Mouse (Mus musculus): ENCODE measurements around the gene Astn1.

Gene Astn1

DNA sequence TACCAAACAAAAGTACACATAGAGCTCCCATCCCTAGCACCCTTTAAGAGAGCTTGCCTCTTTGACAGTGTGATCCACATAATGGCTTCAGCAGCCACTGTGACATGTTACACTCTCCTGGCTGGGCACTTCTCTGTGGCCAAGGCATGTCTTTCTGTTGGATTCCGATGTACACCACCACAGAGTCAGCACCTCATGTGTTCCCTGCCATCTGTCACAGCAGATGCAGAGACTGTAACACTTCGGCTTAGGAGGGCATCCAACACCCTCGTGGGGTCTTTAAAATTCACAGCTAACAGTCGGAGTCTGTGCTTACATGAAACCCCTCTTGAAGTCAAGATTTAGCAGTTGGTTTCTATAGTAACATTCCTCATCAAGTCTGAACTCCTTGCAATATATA lies 154.5 kb downstream of the Astn1 start:
- in situ Hi-C loops (cut with MboI, MseI), result no loop called here

GRCm38 (mm10) chr1:158536195-158536594 lies 174.1 kb downstream of the Astn1 start:
- in situ Hi-C loops (cut with MboI, MseI), result no loop called here

DNA sequence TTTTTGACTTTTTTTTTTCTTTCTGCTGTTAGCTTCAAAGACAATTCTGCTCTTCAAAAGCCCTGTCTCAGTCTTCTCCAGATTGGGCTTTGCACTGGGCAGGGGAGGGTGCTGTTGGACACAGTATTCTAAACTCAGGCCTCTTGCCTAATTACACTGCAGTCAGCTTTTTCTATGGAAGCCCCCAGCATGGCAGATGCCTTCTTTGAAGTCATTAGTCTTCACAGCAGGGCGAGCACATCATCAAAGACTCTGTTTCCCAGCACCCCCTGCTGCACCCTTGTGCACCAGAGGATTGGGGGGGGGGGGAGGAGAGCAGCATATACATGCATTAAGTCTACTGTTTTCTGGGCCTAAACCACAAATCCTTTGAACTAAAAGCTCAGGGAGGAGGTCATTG lies 174.8 kb downstream of the Astn1 start:
- in situ Hi-C loops (cut with MboI, MseI), result no loop called here

DNA sequence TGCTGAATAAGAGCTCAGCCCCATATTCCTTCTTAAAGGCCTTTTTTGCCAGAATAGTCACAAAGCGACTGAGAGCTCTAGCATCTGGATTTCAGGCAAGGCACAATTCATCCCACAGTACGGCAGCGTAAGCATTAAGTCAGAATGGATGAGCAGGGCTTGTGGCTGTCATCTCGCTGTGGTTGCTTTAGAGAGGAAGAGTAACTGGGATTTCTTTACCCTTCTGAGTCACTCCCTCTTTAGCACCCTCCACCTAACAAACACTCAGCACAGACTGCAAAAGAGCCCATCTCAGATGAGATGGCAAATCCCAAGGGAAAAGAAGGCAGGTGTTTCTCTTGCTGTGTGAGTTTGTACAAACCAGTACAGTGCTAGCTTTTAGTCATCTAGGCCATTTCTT lies 183.0 kb downstream of the Astn1 start:
- in situ Hi-C loops (cut with MboI, MseI), result no loop called here

- in situ Hi-C loops (cut with MboI, MseI), result no loop called here
Observed at GRCm38 (mm10) chr1:158546513-158546912, 184.4 kb downstream of the Astn1 start.

DNA sequence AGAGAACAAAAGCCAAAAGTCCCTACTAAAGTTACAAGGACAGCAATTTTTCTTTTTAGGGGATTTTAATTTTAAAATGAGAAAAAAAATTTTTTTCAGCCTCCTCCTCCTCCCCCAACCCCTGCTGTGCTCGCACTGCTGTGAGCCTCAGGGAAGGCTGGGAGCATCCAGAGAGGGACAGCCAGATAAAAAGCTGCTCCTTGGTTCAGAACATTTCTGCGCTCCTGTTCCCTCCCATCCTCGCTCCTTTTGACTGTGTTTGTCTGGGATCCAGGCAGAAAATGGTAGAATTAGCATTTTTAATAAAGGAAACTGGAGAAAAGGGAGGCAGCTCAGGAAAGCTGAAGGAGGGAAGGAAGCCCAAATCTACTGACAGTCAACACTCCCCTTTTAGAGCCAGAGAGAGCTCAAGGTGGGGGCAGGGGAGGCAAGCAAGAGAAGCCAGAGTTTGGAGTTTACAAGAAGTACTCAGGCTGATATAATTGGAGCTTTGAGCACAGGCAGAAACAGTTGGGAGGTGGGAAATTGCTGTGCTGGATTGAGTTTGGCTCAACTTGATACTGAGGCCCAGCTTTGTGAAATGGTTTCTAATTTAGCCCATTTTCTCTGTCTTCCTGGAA lies 185.6 kb downstream of the Astn1 start:
- in situ Hi-C loops (cut with MboI, MseI), result no loop called here

DNA sequence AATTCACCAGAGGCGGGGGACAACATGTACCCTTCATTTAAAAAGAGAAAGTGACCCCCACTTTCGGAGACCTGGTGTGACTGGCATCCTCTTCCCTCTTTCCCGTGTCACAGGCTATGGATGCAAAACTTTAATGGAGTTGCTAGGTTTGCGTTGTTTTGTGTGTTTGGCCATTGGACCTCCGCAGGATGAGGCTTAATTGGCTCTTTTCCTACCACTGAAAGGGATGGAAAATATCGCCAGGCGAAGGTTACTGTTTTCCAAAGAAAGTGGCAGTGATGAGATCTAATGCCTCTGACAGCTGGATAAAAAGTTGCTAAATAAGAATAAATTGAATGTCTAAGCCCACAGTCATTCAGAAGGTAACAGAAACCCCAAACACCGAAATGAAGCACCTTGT lies 186.2 kb downstream of the Astn1 start:
- in situ Hi-C loops (cut with MboI, MseI), result no loop called here

DNA sequence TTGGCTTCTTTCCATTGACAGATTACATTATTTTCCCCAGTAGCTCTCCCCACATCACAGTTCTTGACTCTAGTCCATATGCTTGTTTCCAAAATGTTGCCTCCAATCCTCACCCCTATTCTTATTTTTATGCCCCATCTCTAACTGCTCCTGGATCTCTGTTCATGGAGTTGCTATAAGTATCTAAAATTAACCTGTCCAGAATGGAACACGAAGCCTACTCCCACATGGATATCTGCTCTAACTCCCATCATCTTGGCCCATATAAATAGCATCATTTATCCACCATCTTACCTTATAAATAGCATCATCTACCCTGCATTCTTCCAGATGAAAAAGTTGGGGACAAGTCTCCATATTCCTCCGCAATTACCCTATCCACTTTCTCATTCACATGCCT lies 187.5 kb downstream of the Astn1 start:
- in situ Hi-C loops (cut with MboI, MseI), result no loop called here

DNA sequence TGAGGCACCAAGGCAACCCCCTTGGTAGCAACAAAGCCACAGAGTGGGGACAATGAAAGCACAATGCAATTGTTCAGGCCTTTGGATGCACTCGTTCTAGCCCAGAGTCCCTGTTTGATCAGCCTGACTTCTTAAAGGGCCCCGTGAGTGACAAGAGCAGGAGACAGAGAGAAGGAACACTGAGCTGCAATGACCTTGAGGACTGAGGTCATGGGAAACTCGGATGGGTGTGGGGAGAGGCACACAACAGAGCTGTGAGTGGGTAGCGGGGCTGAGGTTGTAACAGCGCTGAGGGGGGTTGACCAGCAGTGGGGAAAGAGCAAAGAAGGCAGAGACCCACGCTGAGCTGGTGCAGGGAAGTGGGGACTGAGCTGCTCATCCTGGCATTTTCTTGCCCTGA lies 189.9 kb downstream of the Astn1 start:
- in situ Hi-C loops (cut with MboI, MseI), result no loop called here

DNA sequence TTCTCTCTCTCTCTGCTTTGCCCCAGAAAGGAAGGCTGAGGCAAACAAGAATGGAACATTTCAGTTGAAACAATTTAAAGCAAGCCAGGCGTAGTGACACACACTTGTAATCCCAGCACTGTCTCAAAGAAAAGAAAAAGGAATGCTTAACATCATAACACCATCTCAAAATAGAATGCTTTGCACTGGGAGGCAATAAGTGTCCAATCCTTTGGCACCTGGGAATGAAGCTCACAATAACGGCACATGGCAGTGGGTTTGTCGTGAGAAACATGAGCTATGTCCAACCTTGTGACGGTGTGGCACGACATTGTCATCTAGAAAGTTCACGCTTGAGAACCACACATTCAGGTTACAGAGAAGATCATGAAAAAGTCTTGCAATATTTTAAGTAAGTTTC lies 191.3 kb downstream of the Astn1 start:
- in situ Hi-C loops (cut with MboI, MseI), result no loop called here

GRCm38 (mm10) chr1:158554020-158554505 lies 192.0 kb downstream of the Astn1 start:
- in situ Hi-C loops (cut with MboI, MseI), result no loop called here

DNA sequence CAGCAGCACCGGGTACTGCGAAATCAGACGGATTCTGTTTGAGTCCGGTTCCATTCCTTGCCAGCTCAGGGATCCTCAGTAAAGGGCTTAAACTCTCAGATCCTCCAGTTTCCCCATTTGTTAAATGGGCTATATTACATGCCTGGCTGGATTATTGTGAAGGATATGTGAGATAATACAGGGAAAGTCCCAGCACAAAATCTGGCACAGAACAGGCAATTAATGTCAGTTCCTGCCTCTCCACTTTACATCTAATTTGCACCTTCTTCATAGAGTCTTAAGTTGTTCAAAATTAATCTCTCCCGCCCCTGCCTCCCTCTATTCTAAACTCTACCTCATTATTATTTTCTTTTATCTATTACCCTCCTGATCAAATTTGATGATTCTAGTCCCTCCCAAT lies 211.1 kb downstream of the Astn1 start:
- in situ Hi-C loops (cut with MboI, MseI), result no loop called here

- in situ Hi-C loops (cut with MboI, MseI), result no loop called here
Observed at GRCm38 (mm10) chr1:158573597-158573996, 211.5 kb downstream of the Astn1 start.

- in situ Hi-C loops (cut with MboI, MseI), result no loop called here
Observed at GRCm38 (mm10) chr1:158575997-158576396, 213.9 kb downstream of the Astn1 start.

- in situ Hi-C loops (cut with MboI, MseI), result no loop called here
Observed at GRCm38 (mm10) chr1:158581806-158582205, 219.7 kb downstream of the Astn1 start.

GRCm38 (mm10) chr1:158588903-158589302 lies 226.8 kb downstream of the Astn1 start:
- in situ Hi-C loops (cut with MboI, MseI), result no loop called here

GRCm38 (mm10) chr1:158596726-158597448 lies 234.8 kb downstream of the Astn1 start:
- in situ Hi-C loops (cut with MboI, MseI), result no loop called here

- in situ Hi-C loops (cut with MboI, MseI), result no loop called here
Observed at GRCm38 (mm10) chr1:158597996-158598395, 235.9 kb downstream of the Astn1 start.

DNA sequence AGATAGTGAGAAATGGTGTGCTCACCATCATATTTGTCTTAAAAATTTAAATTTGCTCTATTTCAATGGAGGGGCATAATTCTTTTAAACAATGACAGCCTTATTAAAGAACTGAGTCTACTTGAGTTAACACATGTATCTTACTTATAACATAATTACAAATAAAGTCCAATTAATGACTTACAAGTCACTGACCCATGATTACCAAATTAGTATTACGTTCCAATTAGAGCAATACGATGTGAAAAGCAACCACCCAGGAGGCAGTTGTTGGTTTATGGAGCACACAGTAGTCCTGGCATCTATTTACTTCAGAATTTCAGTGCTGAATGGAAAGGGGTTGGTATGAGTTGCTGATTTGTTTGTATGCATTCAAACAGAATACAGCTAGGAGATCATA lies 237.4 kb downstream of the Astn1 start:
- in situ Hi-C loops (cut with MboI, MseI), result no loop called here

DNA sequence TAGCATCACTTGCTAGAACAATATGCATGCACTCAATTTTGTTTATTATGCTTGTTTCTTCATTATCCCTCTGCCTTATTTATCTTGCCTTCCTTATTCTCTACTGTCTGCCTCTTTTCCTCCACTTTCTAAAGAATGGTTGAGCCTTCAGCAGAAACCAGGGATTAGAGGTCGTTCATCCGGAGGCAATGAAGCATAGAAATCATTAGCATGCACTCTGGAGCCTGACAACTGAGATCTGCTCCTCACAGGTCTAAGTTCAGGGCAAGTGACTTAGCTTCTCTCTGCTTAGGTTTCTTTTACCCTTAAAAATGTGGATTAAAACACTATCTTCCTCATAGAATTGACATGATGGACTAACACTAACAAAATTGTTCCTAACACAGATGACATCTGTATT lies 241.0 kb downstream of the Astn1 start:
- in situ Hi-C loops (cut with MboI, MseI), result no loop called here

DNA sequence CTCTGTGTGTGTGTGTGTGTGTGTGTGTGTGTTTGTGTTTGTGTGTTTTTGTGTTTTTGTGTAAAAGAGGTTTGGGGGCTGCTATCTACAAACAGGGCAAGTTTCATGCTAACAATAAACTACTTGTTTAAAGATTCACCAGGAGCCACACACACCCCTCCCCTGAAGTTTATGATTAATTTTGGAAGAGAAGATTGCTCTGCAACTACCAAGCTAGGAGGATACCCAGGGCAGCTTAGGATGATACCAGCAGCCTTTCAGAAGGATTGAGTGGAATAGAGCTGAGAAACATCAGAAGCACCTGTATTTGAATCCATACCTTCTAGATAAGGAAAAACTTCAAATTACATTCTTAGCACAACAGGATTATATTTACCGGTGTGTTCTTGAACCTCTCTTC lies 242.1 kb downstream of the Astn1 start:
- in situ Hi-C loops (cut with MboI, MseI), result no loop called here

DNA sequence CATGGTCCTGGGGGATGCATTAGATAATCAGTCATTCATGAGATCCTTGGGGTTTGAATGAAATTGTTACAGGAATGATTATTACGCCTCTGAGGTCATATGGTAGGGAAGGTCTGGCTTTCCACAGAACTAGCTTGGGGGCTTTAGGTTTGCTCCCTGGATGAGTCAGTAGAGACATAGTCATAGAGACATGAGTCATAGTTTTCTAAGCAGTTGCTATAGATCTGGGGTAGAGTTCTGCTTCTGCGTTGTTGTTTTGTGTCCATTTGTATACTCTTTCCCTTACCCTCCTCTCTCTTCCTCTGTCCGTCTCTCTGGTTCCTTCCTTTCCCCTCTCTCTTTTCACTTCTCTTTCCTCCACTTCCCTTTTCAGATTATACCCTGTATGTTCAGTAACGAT lies 243.5 kb downstream of the Astn1 start:
- in situ Hi-C loops (cut with MboI, MseI), result no loop called here

- in situ Hi-C loops (cut with MboI, MseI), result no loop called here
Observed at GRCm38 (mm10) chr1:158606324-158606723, 244.3 kb downstream of the Astn1 start.

All from T-helper 2 cell (primary cell).